Mouse (Mus musculus): ENCODE measurements around the gene Cask. TPM values are rescaled to one million over a fixed set of nuclear protein-coding genes. Genes with fewer than 3 reads are reported as not detected.

Cask gene
- polyA plus RNA-seq, 1 experiment from 2014 or later: 65.6 TPM

DNA sequence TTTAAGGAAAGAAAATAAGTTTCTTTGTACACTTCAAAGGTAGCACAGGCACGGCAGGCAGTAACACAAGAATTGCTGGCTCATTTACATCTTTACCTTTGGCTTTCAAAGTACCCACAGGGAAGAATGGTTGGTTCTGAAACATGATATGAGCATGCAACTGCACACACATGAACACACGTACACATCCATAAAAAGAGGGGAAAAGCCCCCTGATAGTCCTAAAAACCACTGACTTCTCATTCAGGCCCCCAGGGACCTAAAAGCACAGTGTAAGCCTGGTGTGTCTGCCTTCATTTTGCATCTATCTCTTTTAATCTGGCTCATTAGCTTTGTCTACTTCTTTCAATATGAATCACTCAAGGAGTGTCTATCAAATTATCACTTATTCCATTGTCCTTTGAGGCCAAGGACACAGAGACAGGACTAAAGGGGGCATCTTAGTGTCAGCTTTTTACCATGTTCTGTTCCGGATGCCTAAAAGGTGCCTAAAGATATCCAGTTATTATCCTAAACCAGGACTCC, 192.5 kb downstream of the Cask start:
- H3K4me2 ChIP-seq (ENCODE audit: low read length): no peak overlapping the region
- no peak overlapping the region for H3K4me3 ChIP-seq (ENCODE audit: low read length)
- WGBS: 77% methylated on average over 3 of the region's 3 CpGs
- no peaks in the 10 kb centered on the region for H3K9me3 ChIP-seq (ENCODE audit: control insufficient read depth, low read length)
- H3K9ac ChIP-seq (ENCODE audit: low read depth, low read length): no peak overlapping the region
- H3K27ac ChIP-seq (ENCODE audit: low read depth, low read length): no peak overlapping the region
- ATAC-seq: no peak
- H3K27me3 ChIP-seq (replicated peaks; ENCODE audit: control insufficient read depth, insufficient read depth, low read length): no peaks in the 10 kb centered on the region
- no peaks in the 10 kb centered on the region for H3K4me1 ChIP-seq (ENCODE audit: control insufficient read depth, insufficient read depth, low read depth, low read length)
- H3K36me3 ChIP-seq (ENCODE audit: control insufficient read depth, insufficient read depth, low read length): no peaks in the 10 kb centered on the region

DNA sequence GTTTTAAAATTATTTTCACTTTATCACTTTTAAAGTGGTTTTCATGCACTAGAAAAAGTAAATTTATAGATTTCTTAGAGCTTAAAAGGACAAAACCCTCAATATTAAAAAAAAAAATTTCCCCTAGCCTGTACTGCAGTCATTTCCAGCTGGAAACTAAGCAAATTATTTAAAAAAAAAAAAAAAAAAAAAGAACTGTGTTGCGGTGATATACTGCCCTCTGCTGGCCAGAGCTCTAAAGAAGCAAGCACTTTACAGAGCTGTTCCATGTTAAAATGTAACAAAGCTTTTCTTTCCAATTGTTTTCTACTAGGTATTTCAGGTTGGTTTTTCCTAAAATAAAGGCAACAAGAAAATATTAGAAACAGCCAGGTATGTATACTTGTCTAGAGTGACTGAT, 194.4 kb downstream of the Cask start:
- no peak overlapping the region for H3K4me2 ChIP-seq (ENCODE audit: low read length)
- WGBS: 0% methylated on average over 1 of the region's 1 CpGs
- H3K9me3 ChIP-seq (ENCODE audit: control insufficient read depth, low read length): no peaks in the 10 kb centered on the region
- H3K4me1 ChIP-seq (ENCODE audit: control insufficient read depth, insufficient read depth, low read depth, low read length): no peaks in the 10 kb centered on the region
- H3K27ac ChIP-seq (ENCODE audit: low read depth, low read length): no peak overlapping the region
- H3K9ac ChIP-seq (ENCODE audit: low read depth, low read length): no peak overlapping the region
- H3K36me3 ChIP-seq (ENCODE audit: control insufficient read depth, insufficient read depth, low read length): no peaks in the 10 kb centered on the region
- no peaks in the 10 kb centered on the region for H3K27me3 ChIP-seq (replicated peaks; ENCODE audit: control insufficient read depth, insufficient read depth, low read length)
- no peak overlapping the region for H3K4me3 ChIP-seq (ENCODE audit: low read length)
- ATAC-seq: no peak

- H3K9ac ChIP-seq (ENCODE audit: low read depth, low read length): no peak overlapping the region
- no peak overlapping the region for H3K4me3 ChIP-seq (ENCODE audit: low read length)
- ATAC-seq: no peak
- H3K27ac ChIP-seq (ENCODE audit: low read depth, low read length): no peak overlapping the region
- no peaks in the 10 kb centered on the region for H3K9me3 ChIP-seq (ENCODE audit: control insufficient read depth, low read length)
- 86% methylated on average over 6 of the region's 6 CpGs for WGBS
- H3K27me3 ChIP-seq (replicated peaks; ENCODE audit: control insufficient read depth, insufficient read depth, low read length): no peaks in the 10 kb centered on the region
- H3K4me2 ChIP-seq (ENCODE audit: low read length): no peak overlapping the region
- H3K4me1 ChIP-seq (ENCODE audit: control insufficient read depth, insufficient read depth, low read depth, low read length): no peaks in the 10 kb centered on the region
- H3K36me3 ChIP-seq (ENCODE audit: control insufficient read depth, insufficient read depth, low read length): no peaks in the 10 kb centered on the region
Observed at GRCm38 (mm10) chrX:13655906-13656305, 195.3 kb downstream of the Cask start.

DNA sequence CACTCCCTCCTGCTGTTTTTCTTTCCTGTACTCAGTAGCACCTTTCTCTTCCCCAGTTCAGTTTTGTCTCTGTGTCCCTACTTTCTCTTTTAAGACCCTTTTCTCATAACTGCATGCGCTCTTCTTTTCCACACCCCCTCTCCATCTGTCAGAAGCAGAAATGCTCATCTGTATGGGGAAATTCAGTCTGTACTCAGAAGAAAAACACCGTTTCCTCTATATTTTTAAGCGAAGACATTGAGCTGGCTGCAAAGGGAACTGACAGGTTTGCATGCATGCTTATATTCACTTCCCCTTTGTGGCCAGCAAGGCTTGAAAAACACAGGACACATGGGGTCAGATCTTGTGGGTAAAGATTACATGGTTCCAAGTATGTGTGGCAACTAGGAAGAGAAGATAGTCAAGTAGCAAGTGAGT, 196.2 kb downstream of the Cask start:
- Histone ChIP-seq H3K36me3 (ENCODE audit: control insufficient read depth, insufficient read depth, low read length) (no peaks in the 10 kb centered on the region), H3K27me3 (replicated peaks; ENCODE audit: control insufficient read depth, insufficient read depth, low read length) (no peaks in the 10 kb centered on the region), H3K9ac (ENCODE audit: low read depth, low read length) (no peak overlapping the region), H3K9me3 (ENCODE audit: control insufficient read depth, low read length) (no peaks in the 10 kb centered on the region), H3K4me1 (ENCODE audit: control insufficient read depth, insufficient read depth, low read depth, low read length) (no peaks in the 10 kb centered on the region), H3K27ac (ENCODE audit: low read depth, low read length) (no peak overlapping the region), H3K4me2 (ENCODE audit: low read length) (no peak overlapping the region), H3K4me3 (ENCODE audit: low read length) (no peak overlapping the region)
- 83% methylated on average over 3 of the region's 3 CpGs for WGBS
- no peak for ATAC-seq

DNA sequence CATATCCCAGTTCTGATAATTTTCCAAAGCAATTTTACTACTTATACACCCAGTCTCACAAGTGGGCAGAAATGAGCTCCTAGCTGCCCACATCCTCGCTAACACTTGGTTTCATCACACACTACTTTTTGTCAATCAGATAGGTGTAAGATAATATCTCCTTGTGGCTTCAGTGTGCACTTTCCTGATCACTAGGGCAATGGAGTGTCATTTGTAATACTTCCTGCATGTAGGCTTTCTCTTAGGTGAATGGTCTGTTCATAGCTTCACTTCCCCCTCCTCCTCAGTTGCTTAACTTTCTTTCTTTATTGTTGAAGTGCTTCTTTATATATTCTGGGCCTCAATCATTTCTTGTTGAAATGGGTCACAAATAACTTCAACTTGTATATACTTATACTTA, 198.9 kb downstream of the Cask start:
- Histone ChIP-seq H3K9me3 (ENCODE audit: control insufficient read depth, low read length) (no peaks in the 10 kb centered on the region), H3K4me1 (ENCODE audit: control insufficient read depth, insufficient read depth, low read depth, low read length) (no peaks in the 10 kb centered on the region), H3K36me3 (ENCODE audit: control insufficient read depth, insufficient read depth, low read length) (no peaks in the 10 kb centered on the region), H3K9ac (ENCODE audit: low read depth, low read length) (no peak overlapping the region), H3K27me3 (replicated peaks; ENCODE audit: control insufficient read depth, insufficient read depth, low read length) (no peaks in the 10 kb centered on the region), H3K27ac (ENCODE audit: low read depth, low read length) (no peak overlapping the region), H3K4me2 (ENCODE audit: low read length) (no peak overlapping the region), H3K4me3 (ENCODE audit: low read length) (no peak overlapping the region)
- WGBS: 71% methylated on average over 1 of the region's 1 CpGs
- ATAC-seq: no peak

GRCm38 (mm10) chrX:13651889-13652288, 199.3 kb downstream of the Cask start:
- no peak for ATAC-seq
- 91% methylated on average over 2 of the region's 2 CpGs for WGBS
- no peak overlapping the region for H3K27ac ChIP-seq (ENCODE audit: low read depth, low read length)

GRCm38 (mm10) chrX:13638894-13639293, 212.3 kb downstream of the Cask start:
- no peaks in the 10 kb centered on the region for H3K36me3 ChIP-seq (ENCODE audit: control insufficient read depth, insufficient read depth, low read length)
- H3K27me3 ChIP-seq (replicated peaks; ENCODE audit: control insufficient read depth, insufficient read depth, low read length): no peaks in the 10 kb centered on the region
- 71% methylated on average over 2 of the region's 2 CpGs for WGBS
- H3K9ac ChIP-seq (ENCODE audit: low read depth, low read length): no peak overlapping the region
- H3K4me2 ChIP-seq (ENCODE audit: low read length): no peak overlapping the region
- no peak overlapping the region for H3K4me3 ChIP-seq (ENCODE audit: low read length)
- no peak overlapping the region for H3K27ac ChIP-seq (ENCODE audit: low read depth, low read length)
- ATAC-seq: no peak
- H3K9me3 ChIP-seq (ENCODE audit: control insufficient read depth, low read length): no peaks in the 10 kb centered on the region
- no peaks in the 10 kb centered on the region for H3K4me1 ChIP-seq (ENCODE audit: control insufficient read depth, insufficient read depth, low read depth, low read length)

More at GRCm38 (mm10) chrX:13651889-13652288, 199.3 kb downstream of the Cask start:
- no peaks in the 10 kb centered on the region for H3K4me1 ChIP-seq (ENCODE audit: control insufficient read depth, insufficient read depth, low read depth, low read length)
- no peak overlapping the region for H3K4me3 ChIP-seq (ENCODE audit: low read length)
- no peaks in the 10 kb centered on the region for H3K36me3 ChIP-seq (ENCODE audit: control insufficient read depth, insufficient read depth, low read length)
- H3K27me3 ChIP-seq (replicated peaks; ENCODE audit: control insufficient read depth, insufficient read depth, low read length): no peaks in the 10 kb centered on the region
- no peak overlapping the region for H3K9ac ChIP-seq (ENCODE audit: low read depth, low read length)
- H3K4me2 ChIP-seq (ENCODE audit: low read length): no peak overlapping the region
- H3K9me3 ChIP-seq (ENCODE audit: control insufficient read depth, low read length): no peaks in the 10 kb centered on the region

DNA sequence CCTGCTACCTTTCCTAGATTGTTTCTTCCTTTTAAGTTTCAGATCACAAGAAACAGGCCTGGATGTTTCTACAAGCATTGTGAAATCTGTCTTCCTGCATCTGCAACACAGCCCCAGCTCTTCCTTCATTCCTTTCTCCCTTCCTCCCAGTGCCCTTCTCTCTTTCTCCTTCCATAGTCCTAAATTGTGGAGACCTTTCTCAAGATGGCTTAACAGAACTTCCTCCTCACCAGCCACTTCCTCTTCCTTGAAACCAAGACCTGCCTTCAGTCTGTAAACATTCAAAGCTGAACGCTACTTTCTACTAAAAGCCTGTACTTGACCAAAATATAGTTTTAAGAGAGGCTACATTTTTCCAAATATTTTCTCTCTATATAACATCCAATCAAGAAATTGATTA, 214.8 kb downstream of the Cask start:
- Histone ChIP-seq H3K36me3 (ENCODE audit: control insufficient read depth, insufficient read depth, low read length) (no peaks in the 10 kb centered on the region), H3K9me3 (ENCODE audit: control insufficient read depth, low read length) (no peaks in the 10 kb centered on the region), H3K4me1 (ENCODE audit: control insufficient read depth, insufficient read depth, low read depth, low read length) (no peaks in the 10 kb centered on the region), H3K4me3 (ENCODE audit: low read length) (no peak overlapping the region), H3K9ac (ENCODE audit: low read depth, low read length) (no peak overlapping the region), H3K27me3 (replicated peaks; ENCODE audit: control insufficient read depth, insufficient read depth, low read length) (no peaks in the 10 kb centered on the region), H3K4me2 (ENCODE audit: low read length) (no peak overlapping the region), H3K27ac (ENCODE audit: low read depth, low read length) (no peak overlapping the region)
- WGBS: 93% methylated on average over 1 of the region's 1 CpGs
- no peak for ATAC-seq

DNA sequence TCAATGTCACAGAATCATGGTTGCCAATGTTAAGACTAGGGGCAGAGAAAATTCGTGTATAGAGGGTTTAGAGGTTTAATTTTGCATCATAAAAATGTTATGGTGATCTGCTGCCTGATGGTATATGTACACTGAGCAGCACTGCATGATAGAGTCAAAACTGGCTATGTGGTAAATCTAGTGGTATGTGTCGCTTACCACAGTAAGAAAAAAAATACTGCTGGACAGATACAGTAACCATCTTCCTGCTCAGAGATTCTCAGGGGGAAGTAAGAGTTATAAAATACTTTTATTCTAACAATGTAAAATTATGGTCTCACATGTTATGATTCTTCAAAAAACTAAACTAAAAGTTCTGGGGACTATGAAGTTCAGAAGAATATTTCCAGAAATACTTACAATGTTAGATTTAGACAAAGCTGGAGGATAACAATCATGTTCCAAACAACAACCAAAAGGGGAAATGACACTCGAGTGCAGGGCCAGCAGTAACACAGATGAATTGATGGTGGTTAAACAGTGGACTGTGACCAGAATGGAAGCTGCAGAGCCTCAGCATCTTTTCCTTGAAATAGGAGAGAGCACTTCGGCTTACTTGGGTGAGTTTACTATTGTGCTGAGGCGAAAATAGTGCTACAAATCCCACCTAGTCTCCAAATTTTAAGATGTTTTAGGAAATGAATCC, 219.4 kb downstream of the Cask start, which contains the start of gene Gpr34:
Gene Gpr34 (plus strand): TSS at position 491 of the 685 bp plus-strand sequence.
- ATAC-seq: no peak
- Histone ChIP-seq H3K4me1 (ENCODE audit: control insufficient read depth, insufficient read depth, low read depth, low read length) (no peaks in the 10 kb centered on the region), H3K4me2 (ENCODE audit: low read length) (no peak within 1 kb of the TSS), H3K9ac (ENCODE audit: low read depth, low read length) (no peak within 1 kb of the TSS), H3K9me3 (ENCODE audit: control insufficient read depth, low read length) (no peaks in the 10 kb centered on the region), H3K27me3 (replicated peaks; ENCODE audit: control insufficient read depth, insufficient read depth, low read length) (no peaks in the 10 kb centered on the region), H3K4me3 (ENCODE audit: low read length) (no peak within 1 kb of the TSS), H3K27ac (ENCODE audit: low read depth, low read length) (no peak within 1 kb of the TSS), H3K36me3 (ENCODE audit: control insufficient read depth, insufficient read depth, low read length) (no peaks in the 10 kb centered on the region)
- WGBS: 78% methylated on average over 5 of the region's 5 CpGs

Data from hindbrain, embryonic 16.5 days (tissue).